Comparison of ENCODE assay signal across 28 mouse cellular contexts in genomic region chr6:109125447-109125846, GRCm38 (mm10).
"Had no signal": no experiment of that assay in that cellular context is flagged by ENCODE, and none has a peak within 500 bp of the region (broad histone marks: within the 10 kb centered on the region; RNA-seq: fewer than 3 reads in every experiment).

No protein-coding gene starts in this region.

- H3K4me1 ChIP-seq: limb, embryonic 10.5 days; limb, embryonic 12.5 days; limb, embryonic 13.5 days; limb, embryonic 15.5 days; liver, embryonic 12.5 days; liver, embryonic 13.5 days; liver, embryonic 15.5 days; lung, embryonic 15.5 days; megakaryocyte, embryonic 14.5 days; midbrain, embryonic 10.5 days; midbrain, embryonic 12.5 days; midbrain, embryonic 13.5 days; midbrain, embryonic 15.5 days; neural tube, embryonic 12.5 days had no signal

- H3K27ac ChIP-seq: limb, embryonic 10.5 days; limb, embryonic 12.5 days; limb, embryonic 13.5 days; limb, embryonic 15.5 days; liver, embryonic 12.5 days; liver, embryonic 13.5 days; liver, embryonic 14.5 days; liver, embryonic 15.5 days; lung, embryonic 15.5 days; macrophage; midbrain, embryonic 10.5 days; midbrain, embryonic 12.5 days; midbrain, embryonic 13.5 days; midbrain, embryonic 15.5 days; neural tube, embryonic 12.5 days had no signal

- H3K36me3 ChIP-seq: limb, embryonic 10.5 days; limb, embryonic 12.5 days; limb, embryonic 13.5 days; limb, embryonic 15.5 days; liver, embryonic 12.5 days; liver, embryonic 13.5 days; liver, embryonic 15.5 days; lung, embryonic 15.5 days; midbrain, embryonic 10.5 days; midbrain, embryonic 12.5 days; midbrain, embryonic 13.5 days; midbrain, embryonic 15.5 days; neural tube, embryonic 12.5 days had no signal

- H3K9ac ChIP-seq: limb, embryonic 12.5 days; limb, embryonic 13.5 days; limb, embryonic 15.5 days; liver, embryonic 12.5 days; liver, embryonic 13.5 days; liver, embryonic 14.5 days; liver, embryonic 15.5 days; liver, postnatal 0 days; lung, embryonic 14.5 days; lung, embryonic 15.5 days; midbrain, embryonic 12.5 days; midbrain, embryonic 13.5 days; midbrain, embryonic 15.5 days; neural tube, embryonic 12.5 days had no signal

- H3K4me3 ChIP-seq: limb, embryonic 10.5 days; limb, embryonic 12.5 days; limb, embryonic 13.5 days; limb, embryonic 15.5 days; liver, embryonic 12.5 days; liver, embryonic 13.5 days; liver, embryonic 15.5 days; lung, embryonic 15.5 days; megakaryocyte, embryonic 14.5 days; midbrain, embryonic 10.5 days; midbrain, embryonic 12.5 days; midbrain, embryonic 13.5 days; midbrain, embryonic 15.5 days; myocyte; neural tube, embryonic 12.5 days had no signal

- H3K27me3 ChIP-seq: limb, embryonic 12.5 days; limb, embryonic 13.5 days; limb, embryonic 15.5 days; liver, embryonic 12.5 days; liver, embryonic 13.5 days; liver, embryonic 15.5 days; lung, embryonic 15.5 days; megakaryocyte, embryonic 14.5 days; midbrain, embryonic 12.5 days; midbrain, embryonic 13.5 days; midbrain, embryonic 15.5 days; neural tube, embryonic 12.5 days had no signal

- DNase-seq: left cerebral cortex, postnatal 4 days; liver; liver, embryonic 13.5 days; liver, postnatal 0 days; lung, adult 18-20 months; lung, adult 2 months; lung, embryonic 14.5 days; lung, postnatal 10 days; lung, postnatal 14 days; lung, postnatal 36 days; lung, postnatal 4 days; midbrain, embryonic 14.5 days had no signal
